Mouse (Mus musculus): ENCODE data around the gene Sh3bp4.

GRCm38 (mm10) chr1:89164281-89164680, 94.1 kb downstream of the Sh3bp4 start:
- TF ChIP-seq CTCF (IDR thresholded peaks at IDR 0.05; ENCODE audit: low read depth, low read length) (no peak), POLR2A (IDR thresholded peaks at IDR 0.05; ENCODE audit: borderline replicate concordance, low read depth, low read length) (no peak)

All from bone marrow macrophage, adult 2 months (primary cell).